Mouse (Mus musculus) lung, adult 2 months (tissue): Measurements from ENCODE around the gene Yipf1. TPM values are rescaled to one million over a fixed set of nuclear protein-coding genes. Genes with fewer than 3 reads are reported as not detected.

Experiments
- DNase-seq: peaks from one replicate; pipeline ENCODE4 v3.0.0; 2022
- H3K4me1 ChIP-seq: fragments of 200-500 bp; 2 replicates; pipeline ENCODE4 v1.6.1; 2011; ENCODE audit warnings: low read length; ENCODE audit not compliant: control insufficient read depth, insufficient read depth
- H3K4me3 ChIP-seq: fragments of 200-500 bp; replicated peaks from 2 replicates; pipeline ENCODE3; 2011; ENCODE audit warnings: low read depth, mild to moderate bottlenecking, control low read depth, low read length; ENCODE audit errors: extremely low read depth
- CTCF ChIP-seq: fragments of 200-500 bp; IDR thresholded peaks from 2 replicates; pipeline ENCODE4 v1.5.1; 2011; ENCODE audit warnings: mild to moderate bottlenecking, low read length, control low read depth; ENCODE audit not compliant: insufficient read depth
- POLR2A ChIP-seq: fragments of 200-500 bp; IDR thresholded peaks from 2 replicates; pipeline ENCODE4 v1.6.1; 2011; ENCODE audit warnings: low read depth, mild to moderate bottlenecking, control low read depth, low read length, borderline replicate concordance; ENCODE audit errors: extremely low read depth
- WGBS: fragments of 180-500 bp; shearing (Covaris S2); methylation state at CpG from one replicate; pipeline ENCODE4 v1.1.7; 2018; 5-methylcytosine and 5-hydroxymethylcytosine counted together
- polyA plus RNA-seq: library from polyadenylated mRNA; depleted of rRNA; stranded (reverse); fragments of >200 nt; gene quantifications from 2 replicates; pipeline ENCODE4 v1.2.3, GENCODE M21; 2012; rRNA removed

Gene Yipf1
- polyA plus RNA-seq, 1 experiment, result 48.6 TPM

DNA sequence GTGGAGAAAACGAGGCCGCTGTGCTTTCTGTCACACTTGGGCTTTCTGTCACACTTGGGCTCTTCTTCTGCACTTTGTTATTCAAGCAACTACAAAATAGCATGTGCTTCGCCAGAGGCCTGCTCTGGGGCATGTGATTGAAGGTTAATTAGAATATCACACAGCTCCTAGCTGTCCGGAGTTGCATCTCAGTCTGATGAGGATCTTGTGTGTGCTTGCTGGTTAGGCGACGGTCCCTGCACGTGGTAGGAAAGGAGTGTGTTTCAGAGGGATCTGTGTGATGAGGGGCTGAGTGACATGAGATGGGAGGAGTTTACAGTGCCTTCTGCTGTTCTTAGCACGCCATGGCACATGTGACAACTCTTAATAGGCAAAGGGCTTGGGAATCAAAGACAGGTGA, 73.3 kb downstream of the Yipf1 start:
- WGBS, result 88% methylated on average over 8 of the region's 8 CpGs
- no peak overlapping the region for H3K4me3 ChIP-seq
- no peaks in the 10 kb centered on the region for H3K4me1 ChIP-seq
- DNase-seq, result no peak
- TF ChIP-seq POLR2A (no peak), CTCF (no peak)

DNA sequence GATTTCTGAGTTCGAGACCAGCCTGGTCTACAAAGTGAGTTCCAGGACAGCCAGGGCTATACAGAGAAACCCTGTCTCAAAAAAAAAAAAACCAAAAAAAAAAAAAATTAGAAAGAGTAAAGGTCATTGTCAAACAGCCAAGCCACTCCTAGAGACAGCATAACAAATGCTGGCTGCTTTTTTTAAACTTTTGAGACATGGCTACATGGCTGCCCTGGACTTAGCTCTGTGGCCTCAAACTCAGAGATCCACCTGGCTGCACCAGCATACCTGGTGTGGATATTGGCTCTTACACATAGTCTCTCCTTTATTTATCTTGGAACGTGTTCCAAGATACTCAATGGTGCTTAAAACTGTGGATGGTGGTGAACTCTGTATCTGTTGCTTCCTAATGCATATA, 74.1 kb downstream of the Yipf1 start:
- Histone ChIP-seq H3K4me1 (no peaks in the 10 kb centered on the region), H3K4me3 (no peak overlapping the region)
- no peak for DNase-seq
- TF ChIP-seq CTCF, result no peak
- TF ChIP-seq POLR2A, result no peak
- 83% methylated on average over 2 of the region's 2 CpGs for WGBS

GRCm38 (mm10) chr4:107389345-107389744, 75.2 kb downstream of the Yipf1 start:
- Histone ChIP-seq H3K4me3 (no peak overlapping the region), H3K4me1 (no peaks in the 10 kb centered on the region)
- no peak for DNase-seq
- TF ChIP-seq POLR2A (no peak), CTCF (no peak)
- 94% methylated on average over 3 of the region's 3 CpGs for WGBS

GRCm38 (mm10) chr4:107393771-107394170, 79.6 kb downstream of the Yipf1 start:
- WGBS, result 89% methylated on average over 2 of the region's 2 CpGs
- DNase-seq, result no peak
- Histone ChIP-seq H3K4me3 (no peak overlapping the region), H3K4me1 (no peaks in the 10 kb centered on the region)
- TF ChIP-seq POLR2A (no peak), CTCF (no peak)

Other genes starting within 250 kb of the Yipf1 start
- gene Mrpl37, start 247.5 kb upstream of the Yipf1 start, polyA plus RNA-seq, result 40.4 and 51.3 TPM in 2 replicates
- 6.8 and 11.0 TPM in 2 replicates for gene Cyb5rl, start 247.4 kb upstream of the Yipf1 start, polyA plus RNA-seq
- gene Cdcp2, start 217.5 kb upstream of the Yipf1 start, polyA plus RNA-seq, result 0.07 TPM in 1 of 2 replicates, not detected in the other
- 321 and 330 TPM in 2 replicates for gene Tmem59, start 136.0 kb upstream of the Yipf1 start, polyA plus RNA-seq
- 5.6 and 7.5 TPM in 2 replicates for gene Tceanc2, start 135.2 kb upstream of the Yipf1 start, polyA plus RNA-seq
- gene Ldlrad1, start 105.2 kb upstream of the Yipf1 start, polyA plus RNA-seq, result 47.9 and 52.0 TPM in 2 replicates
- 9.0 and 10.6 TPM in 2 replicates for gene Lrrc42, start 60.8 kb upstream of the Yipf1 start, polyA plus RNA-seq
- gene Hspb11, start 60.8 kb upstream of the Yipf1 start, polyA plus RNA-seq, result 2.4 and 4.2 TPM in 2 replicates
- 0.40 and 0.75 TPM in 2 replicates for gene Dio1, start 7.2 kb upstream of the Yipf1 start, polyA plus RNA-seq
- 7.8 and 9.9 TPM in 2 replicates for gene Ndc1, start 53.4 kb downstream of the Yipf1 start, polyA plus RNA-seq
- gene Glis1, start 120.2 kb downstream of the Yipf1 start, polyA plus RNA-seq, result 0.33 and 0.78 TPM in 2 replicates